Mouse (Mus musculus): ENCODE results near the gene Gm21992.

GRCm38 (mm10) chr19:4711601-4712155, 99.7 kb downstream of the Gm21992 start:
- TF ChIP-seq CTCF (IDR thresholded peaks at IDR 0.05; ENCODE audit: insufficient read depth, low read depth, low read length), result no peak
- TF ChIP-seq POLR2A (IDR thresholded peaks at IDR 0.05; ENCODE audit: insufficient read depth, low read depth, low read length), result no peak

All from olfactory bulb, adult 2 months (tissue).